Mouse (Mus musculus) spleen, adult 18-20 months (tissue): ENCODE results near the gene Ptger1.

Experiments
- DNase-seq, 2 experiments: peaks; one replicate each; pipeline ENCODE4 v3.0.0; 2022; ENCODE audit warnings: mixed read lengths in 2 of 2

Gene Ptger1

DNA sequence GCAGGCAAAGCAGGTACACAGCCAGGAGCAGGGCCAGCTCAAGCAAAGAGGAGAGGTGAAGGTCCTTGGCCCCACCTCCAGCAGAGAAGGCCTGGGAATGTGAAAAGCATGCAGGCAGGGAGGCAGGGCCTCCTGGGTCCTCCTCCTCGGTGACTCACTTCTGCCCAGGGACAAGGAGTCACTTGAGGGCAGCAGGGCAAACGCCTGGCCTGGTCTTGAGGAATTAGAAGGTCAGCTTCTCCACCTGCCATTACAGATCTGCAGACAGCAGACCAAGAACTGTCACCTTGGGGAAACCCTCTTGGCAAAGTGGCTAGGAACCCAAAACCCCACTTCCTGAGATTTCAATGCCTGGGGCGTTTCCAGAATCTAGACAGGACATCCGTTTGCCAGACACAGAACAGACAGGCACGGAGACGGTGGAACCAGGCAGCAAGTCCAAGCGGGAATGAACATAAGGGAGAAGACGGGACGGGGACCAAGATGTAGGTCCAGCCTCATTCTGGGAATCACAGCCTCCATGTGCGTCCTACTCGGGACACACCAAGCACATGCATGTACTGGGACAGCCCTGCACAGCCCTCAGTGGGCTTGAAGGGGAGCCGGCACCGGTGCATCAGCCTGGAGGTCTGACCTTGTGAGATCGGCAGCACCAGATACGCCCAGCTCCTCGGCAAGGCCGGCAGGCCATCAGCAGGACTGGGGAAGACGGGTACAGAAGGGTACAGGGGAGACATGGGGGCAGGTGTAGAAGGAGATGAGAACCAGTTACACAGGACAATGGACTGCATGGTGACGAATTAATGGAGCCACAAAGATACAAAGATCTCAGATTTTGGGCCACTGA, 31.1 kb downstream of the Ptger1 start:
- no peak for DNase-seq

DNA sequence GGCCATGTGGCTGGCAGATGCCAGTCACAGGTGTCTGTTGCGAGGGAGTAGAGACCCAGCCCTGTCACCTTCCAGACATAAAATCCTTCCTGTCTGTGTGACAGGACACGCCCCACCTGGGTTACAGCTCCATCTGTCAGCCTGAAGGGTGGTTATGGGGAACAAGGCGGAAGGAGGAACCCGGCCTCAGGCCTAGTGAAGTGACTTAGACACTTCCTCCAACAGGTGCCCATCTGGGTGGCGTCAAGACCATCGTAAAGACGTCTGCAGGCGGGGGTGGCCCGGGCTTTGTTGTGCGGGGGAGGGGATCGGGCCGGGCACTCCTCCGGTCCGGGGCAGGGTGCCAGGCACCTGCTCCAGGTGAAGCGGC, 31.8 kb downstream of the Ptger1 start:
- DNase-seq: peak; percentile 73 to 75

GRCm38 (mm10) chr8:83698661-83699453, 32.4 kb downstream of the Ptger1 start, which contains the start of gene Pkn1:
Gene Pkn1, minus strand, starts transcription at chr8:83699179.
- DNase-seq: peak; percentile 76 to 77

GRCm38 (mm10) chr8:83699566-83699965, 33.1 kb downstream of the Ptger1 start:
- DNase-seq: peak in 1 of 2 experiments; percentile 35

GRCm38 (mm10) chr8:83700423-83701085, 34.1 kb downstream of the Ptger1 start:
- no peak for DNase-seq

DNA sequence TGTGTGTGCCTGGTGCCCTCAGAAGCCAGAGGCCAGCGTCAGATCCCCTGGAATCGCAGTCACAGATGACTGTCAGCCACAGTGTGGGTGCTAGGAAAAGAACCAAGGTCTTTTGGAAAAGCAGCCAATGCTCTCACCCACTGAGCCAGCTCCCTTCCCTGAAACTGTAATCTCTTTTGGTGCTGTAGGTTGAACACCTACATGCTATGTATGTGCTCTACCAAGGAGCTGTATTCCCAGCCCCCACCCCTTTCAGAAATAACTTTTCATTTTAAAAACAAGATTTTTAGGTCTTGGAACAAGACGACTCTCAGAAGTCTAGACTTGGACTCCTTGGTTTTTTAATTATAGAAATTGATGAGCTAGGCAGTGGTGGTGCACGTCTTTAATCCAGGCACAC, 36.9 kb downstream of the Ptger1 start:
- no peak for DNase-seq

- DNase-seq: no peak
These were observed 39.9 kb downstream of the Ptger1 start for GRCm38 (mm10) chr8:83706411-83706810.

DNA sequence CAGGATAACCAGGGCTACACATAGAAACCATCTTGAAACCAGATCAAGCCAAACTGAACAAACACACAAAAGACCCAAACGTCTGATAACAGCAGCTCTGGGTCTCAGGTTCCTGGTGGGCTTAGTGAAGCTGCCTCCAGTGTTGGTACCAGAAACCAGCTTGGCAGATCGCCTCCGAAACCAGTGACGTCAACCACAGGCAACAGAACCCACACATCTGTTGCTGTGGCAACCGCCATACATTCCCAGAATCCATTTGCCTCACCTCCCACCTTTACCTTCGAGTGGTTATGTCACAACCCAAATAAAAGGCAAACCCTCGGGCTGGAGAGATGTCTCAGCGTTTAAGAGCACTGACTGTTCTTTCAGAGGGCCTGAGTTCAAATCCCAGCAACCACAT, 41.1 kb downstream of the Ptger1 start:
- no peak for DNase-seq

- no peak for DNase-seq
These were observed 48.2 kb downstream of the Ptger1 start for GRCm38 (mm10) chr8:83714676-83715030.

DNA sequence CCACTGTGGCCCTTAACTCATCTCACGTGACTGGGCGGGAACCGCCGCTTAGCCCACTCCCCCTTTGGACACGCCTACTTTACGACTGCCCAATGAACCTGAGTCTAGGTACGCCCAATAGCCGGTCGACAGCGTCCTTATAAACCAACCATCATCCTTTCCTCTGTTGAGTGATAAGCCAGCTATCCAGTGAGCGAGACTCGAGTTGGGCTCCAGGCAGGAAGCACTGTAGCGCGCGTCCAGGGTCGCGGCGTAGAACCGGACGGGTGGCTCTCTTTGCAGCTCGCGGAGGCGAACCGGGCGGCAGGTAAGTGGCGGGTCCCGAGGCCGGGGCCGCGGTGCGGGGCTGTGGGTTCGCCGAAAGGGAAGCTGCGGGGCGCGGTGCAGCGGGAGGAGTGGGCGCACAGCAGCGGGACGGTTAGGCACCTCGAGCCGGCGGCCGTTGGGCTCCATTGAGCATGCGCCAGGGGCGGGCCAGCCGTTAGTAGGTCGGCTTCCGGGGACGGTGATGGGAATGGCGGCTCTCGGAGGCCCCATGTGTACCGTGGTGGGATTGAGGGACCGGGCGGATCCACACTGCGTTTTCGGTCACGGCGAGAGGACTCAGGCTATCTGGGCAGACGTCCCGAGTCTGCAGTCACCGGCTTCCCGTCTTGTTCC, 48.7 kb downstream of the Ptger1 start, which contains the start of gene Ddx39:
Gene Ddx39, plus strand, starts transcription at position 147 of the 660 bp plus-strand sequence.
- DNase-seq: peak; percentile 91 to 94

DNA sequence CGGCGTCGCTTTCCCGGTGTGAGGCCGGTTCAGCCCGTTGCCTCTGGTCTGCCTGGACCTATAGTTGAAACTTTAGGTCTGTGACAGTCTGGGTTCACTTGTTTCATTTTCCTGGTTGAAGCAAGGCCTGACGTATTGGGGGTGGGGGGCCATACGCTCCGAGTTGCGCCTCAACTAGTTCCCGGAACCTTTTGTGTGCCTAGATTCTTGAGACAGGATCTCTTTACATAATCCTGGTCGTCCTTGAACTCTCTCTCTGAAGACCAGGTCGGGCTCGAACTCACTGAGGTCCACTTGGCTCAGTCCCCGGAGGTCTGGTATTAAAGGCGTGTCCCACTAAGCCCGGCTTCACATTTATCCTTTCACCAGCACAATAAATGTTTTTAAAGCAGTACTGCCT, 49.3 kb downstream of the Ptger1 start:
- DNase-seq: no peak

DNA sequence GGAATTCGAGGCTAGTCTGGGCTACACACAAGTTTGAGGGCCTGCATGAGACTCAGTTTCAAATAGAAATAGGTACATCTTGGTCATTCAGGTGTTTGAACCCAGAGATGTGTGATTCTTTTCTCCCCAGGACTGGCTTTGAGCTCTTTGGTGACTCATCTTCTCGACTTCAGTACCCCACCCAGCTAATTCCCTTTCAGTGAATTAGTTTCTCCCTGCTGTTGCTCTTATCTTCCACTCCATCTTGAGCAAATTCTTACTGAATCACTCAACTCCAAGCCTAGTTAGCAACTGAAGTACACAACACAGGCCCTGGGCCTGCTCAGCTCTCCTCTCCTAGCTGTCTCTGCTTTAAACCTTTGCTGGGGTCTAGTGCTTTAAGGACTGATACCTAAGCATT, 50.1 kb downstream of the Ptger1 start:
- no peak for DNase-seq

GRCm38 (mm10) chr8:83719048-83719447, 52.6 kb downstream of the Ptger1 start:
- DNase-seq: no peak

- no peak for DNase-seq
These were observed 53.2 kb downstream of the Ptger1 start for GRCm38 (mm10) chr8:83719693-83720092.

GRCm38 (mm10) chr8:83721405-83722025, 55.0 kb downstream of the Ptger1 start:
- peak; percentile 29 to 46 for DNase-seq
